Mouse (Mus musculus) right cerebral cortex, postnatal 14 days (tissue): Measurements from ENCODE around the gene Dna2.
"Not testable (repeated sequence)": the region's sequence is repeated elsewhere in the genome, so short reads cannot be mapped to it uniquely, and the experiment has no call there.

ENCODE experiments used
- DNase-seq: peaks from one replicate; pipeline ENCODE4 v3.0.0; 2022

The Dna2 gene

GRCm38 (mm10) chr10:62946738-62947471, at the start of gene Dna2:
Dna2 (plus strand) TSS chr10:62947026.
- peak; percentile 63 for DNase-seq

- DNase-seq = no peak
Measured at GRCm38 (mm10) chr10:62897437-62897836, 49.4 kb upstream of the Dna2 start.

GRCm38 (mm10) chr10:62898061-62898460, 48.8 kb upstream of the Dna2 start:
- DNase-seq = no peak

GRCm38 (mm10) chr10:62900144-62900543, 46.7 kb upstream of the Dna2 start:
- no peak for DNase-seq

GRCm38 (mm10) chr10:62901826-62902225, 45.0 kb upstream of the Dna2 start:
- no peak for DNase-seq

GRCm38 (mm10) chr10:62902829-62903228, 44.0 kb upstream of the Dna2 start:
- DNase-seq = no peak

GRCm38 (mm10) chr10:62906336-62906735, 40.5 kb upstream of the Dna2 start:
- no peak for DNase-seq

- not testable (repeated sequence) for DNase-seq
Measured at GRCm38 (mm10) chr10:62908896-62909295, 37.9 kb upstream of the Dna2 start, which contains the start of gene Tet1. Tet1 (minus strand) TSS chr10:62908996.

- no peak for DNase-seq
Measured at GRCm38 (mm10) chr10:62911120-62911519, 35.7 kb upstream of the Dna2 start.

GRCm38 (mm10) chr10:62918985-62919384, 27.8 kb upstream of the Dna2 start:
- DNase-seq = no peak

- DNase-seq = peak; percentile 92
Measured at GRCm38 (mm10) chr10:62919925-62920765, 26.7 kb upstream of the Dna2 start, which contains the start of gene Slc25a16. Slc25a16 (plus strand) TSS chr10:62920633.

- no peak for DNase-seq
Measured at GRCm38 (mm10) chr10:62920766-62921156, 26.1 kb upstream of the Dna2 start.

GRCm38 (mm10) chr10:62924096-62924635, 22.7 kb upstream of the Dna2 start:
- no peak for DNase-seq

- no peak for DNase-seq
Measured at GRCm38 (mm10) chr10:62932381-62932780, 14.4 kb upstream of the Dna2 start.

GRCm38 (mm10) chr10:62944975-62945580, 1.7 kb upstream of the Dna2 start:
- DNase-seq = no peak

GRCm38 (mm10) chr10:62948551-62948950, 1.7 kb downstream of the Dna2 start:
- DNase-seq = no peak

- no peak for DNase-seq
Measured at GRCm38 (mm10) chr10:62963956-62964355, 17.1 kb downstream of the Dna2 start.

GRCm38 (mm10) chr10:62965796-62966195, 19.0 kb downstream of the Dna2 start:
- DNase-seq = no peak

GRCm38 (mm10) chr10:62966291-62966690, 19.5 kb downstream of the Dna2 start:
- no peak for DNase-seq

- DNase-seq = no peak
Measured at GRCm38 (mm10) chr10:62971821-62972220, 25.0 kb downstream of the Dna2 start.

GRCm38 (mm10) chr10:62979667-62980038, 32.8 kb downstream of the Dna2 start:
- no peak for DNase-seq

GRCm38 (mm10) chr10:62980039-62980954, 33.5 kb downstream of the Dna2 start, which contains the start of gene Rufy2:
Rufy2 (plus strand) TSS chr10:62980223.
- DNase-seq = peak; percentile 96
